Mouse (Mus musculus): ENCODE results near the gene Pde10a. TPM values are rescaled to one million over a fixed set of nuclear protein-coding genes. Genes with fewer than 3 reads are reported as not detected.

Gene Pde10a
- polyA plus RNA-seq, 1 experiment from 2014 or later, result 3.1 TPM

DNA sequence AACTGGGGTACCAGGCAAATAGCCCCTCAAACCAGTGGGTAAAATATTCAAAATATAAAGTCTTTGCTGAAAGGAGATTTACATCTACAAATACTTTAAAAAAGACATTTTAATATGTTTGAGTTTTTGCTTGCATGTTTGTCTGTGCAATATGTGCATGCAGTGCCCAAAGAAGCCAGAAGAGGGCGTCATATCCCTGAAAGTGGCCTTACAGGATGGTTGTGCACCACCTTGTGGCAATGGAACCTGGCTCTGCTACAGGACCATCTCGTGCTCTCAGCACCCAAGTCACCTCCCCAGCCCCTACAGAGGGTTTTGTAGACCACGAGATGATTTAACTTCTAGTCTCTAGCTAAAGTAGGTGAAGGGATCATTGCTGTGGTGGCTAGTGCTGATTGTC is 8.7 kb downstream of the Pde10a start:
- no peaks in the 10 kb centered on the region for H3K36me3 ChIP-seq (replicated peaks)
- WGBS, result 51% methylated on average over 3 of the region's 3 CpGs
- DNase-seq (ENCODE audit: extremely low spot score, low spot score), result no peak
- no peak overlapping the region for H3K4me3 ChIP-seq
- H3K4me1 ChIP-seq, result no peaks in the 10 kb centered on the region
- peaks cover 4% of the 10 kb centered on the region; the same call in 1 of the 2 replicates for H3K9me3 ChIP-seq
- H3K27me3 ChIP-seq (ENCODE audit: poor library complexity, severe bottlenecking), result no peaks in the 10 kb centered on the region
- no peak overlapping the region for H3K27ac ChIP-seq

DNA sequence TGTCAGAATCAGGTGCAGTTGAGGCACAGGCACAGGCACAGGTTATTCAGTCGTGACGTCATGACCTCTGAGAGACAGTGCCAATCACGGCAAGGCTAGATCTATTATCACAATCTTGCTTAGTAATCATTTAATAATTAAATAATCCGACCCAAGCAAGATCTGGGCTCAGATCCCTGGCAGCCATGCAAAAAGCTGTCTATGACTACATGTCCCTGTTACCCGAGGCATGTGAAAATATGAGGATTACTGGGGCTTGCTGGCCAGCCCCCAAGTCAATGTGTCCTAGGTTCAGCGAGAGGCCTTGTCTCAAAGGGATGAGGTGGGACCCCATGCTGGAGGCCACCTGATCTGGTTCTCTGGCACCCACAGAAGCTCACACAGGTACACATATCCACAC is 11.3 kb downstream of the Pde10a start:
- WGBS, result 84% methylated on average over 6 of the region's 6 CpGs
- no peaks in the 10 kb centered on the region for H3K36me3 ChIP-seq (replicated peaks)
- no peaks in the 10 kb centered on the region for H3K4me1 ChIP-seq

DNA sequence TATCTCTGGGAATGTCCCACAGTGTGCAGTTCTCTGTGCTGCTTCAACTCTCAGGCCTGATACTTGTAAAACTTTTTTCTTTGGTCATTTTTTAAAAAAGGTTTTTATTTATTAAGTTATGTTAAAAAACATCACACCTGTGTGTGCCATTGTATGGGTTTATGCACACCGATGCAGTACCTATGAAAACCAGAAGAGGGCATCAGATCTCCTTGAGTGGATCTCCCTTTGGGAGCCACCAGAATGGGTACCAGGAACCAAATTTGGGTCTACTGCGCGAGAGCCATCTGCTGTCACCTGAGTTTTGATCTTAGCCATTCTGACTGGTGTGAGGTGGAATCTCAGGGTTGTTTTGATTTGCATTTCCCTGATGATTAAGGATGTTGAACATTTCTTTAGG is 12.9 kb downstream of the Pde10a start:
- Histone ChIP-seq H3K27ac (no peak overlapping the region), H3K4me3 (no peak overlapping the region), H3K27me3 (ENCODE audit: poor library complexity, severe bottlenecking) (no peaks in the 10 kb centered on the region), H3K36me3 (replicated peaks) (no peaks in the 10 kb centered on the region), H3K9me3 (peaks cover 4% of the 10 kb centered on the region; the same call in 1 of the 2 replicates), H3K4me1 (peaks cover 8% of the 10 kb centered on the region)
- no peak for DNase-seq (ENCODE audit: extremely low spot score, low spot score)
- 62% methylated on average over 3 of the region's 3 CpGs for WGBS

More for the DNA sequence above, 11.3 kb downstream of the Pde10a start:
- Histone ChIP-seq H3K4me3 (no peak overlapping the region), H3K27me3 (ENCODE audit: poor library complexity, severe bottlenecking) (no peaks in the 10 kb centered on the region), H3K9me3 (peaks cover 4% of the 10 kb centered on the region; the same call in 1 of the 2 replicates), H3K27ac (no peak overlapping the region)
- DNase-seq (ENCODE audit: extremely low spot score, low spot score), result no peak

DNA sequence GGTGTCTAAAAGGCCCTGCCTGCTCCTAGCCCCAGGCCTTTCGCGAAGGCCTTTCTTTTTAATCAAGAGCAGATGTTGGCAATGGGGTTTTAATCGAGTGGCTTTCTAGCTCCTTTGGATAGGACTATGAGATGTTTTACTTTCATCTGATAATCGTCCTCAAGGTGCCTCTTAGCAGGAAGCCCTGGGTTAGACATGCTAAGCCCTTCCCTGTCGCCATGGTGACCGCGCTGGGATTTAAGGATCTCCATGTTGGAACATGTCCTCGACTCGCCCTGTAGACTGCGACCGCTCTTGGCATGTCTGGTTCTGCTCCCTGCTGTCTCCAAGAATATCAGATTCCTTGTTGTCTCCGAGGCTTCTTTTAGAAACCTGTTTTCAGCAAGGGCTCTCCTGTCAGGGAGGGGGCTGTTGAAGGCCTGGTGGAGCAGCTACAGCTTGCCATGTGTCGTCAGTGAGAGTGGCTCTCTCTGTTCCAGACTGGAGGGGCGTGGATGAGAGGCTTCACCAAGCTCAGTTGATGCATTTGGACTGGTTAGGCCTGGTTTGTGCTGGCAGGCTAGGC is 16.9 kb downstream of the Pde10a start:
- Histone ChIP-seq H3K27ac (peak overlapping the region; percentile 66), H3K9me3 (no peaks in the 10 kb centered on the region), H3K36me3 (replicated peaks) (no peaks in the 10 kb centered on the region), H3K4me3 (no peak overlapping the region), H3K27me3 (ENCODE audit: poor library complexity, severe bottlenecking) (no peaks in the 10 kb centered on the region), H3K4me1 (peaks cover 8% of the 10 kb centered on the region)
- DNase-seq (ENCODE audit: extremely low spot score, low spot score), result peak; percentile 26
- 66% methylated on average over 14 of the region's 14 CpGs for WGBS

DNA sequence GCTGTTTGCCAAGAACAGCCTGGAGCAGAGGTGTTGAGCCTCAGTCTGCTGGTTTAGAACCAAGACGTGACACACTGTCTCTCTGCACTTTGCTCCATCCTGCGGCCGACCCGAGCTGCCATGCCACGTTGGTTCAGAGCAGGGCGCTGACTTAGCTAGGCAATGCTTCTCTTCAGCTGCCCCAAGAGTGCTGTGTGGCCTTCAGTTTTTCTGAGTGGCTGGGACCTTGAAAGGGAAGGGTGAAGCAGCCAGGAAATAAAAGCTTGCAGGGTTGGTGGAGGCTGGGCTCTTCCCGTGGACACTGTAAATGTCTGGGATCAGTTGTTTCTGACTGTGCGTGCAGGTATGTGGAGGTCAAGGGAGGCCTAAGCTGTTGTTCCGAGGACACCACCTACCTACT is 21.2 kb downstream of the Pde10a start:
- no peak for DNase-seq (ENCODE audit: extremely low spot score, low spot score)
- no peak overlapping the region for H3K4me3 ChIP-seq
- no peaks in the 10 kb centered on the region for H3K36me3 ChIP-seq (replicated peaks)
- no peaks in the 10 kb centered on the region for H3K9me3 ChIP-seq
- WGBS, result 89% methylated on average over 9 of the region's 9 CpGs
- no peak overlapping the region for H3K27ac ChIP-seq
- peaks cover 8% of the 10 kb centered on the region for H3K4me1 ChIP-seq
- H3K27me3 ChIP-seq (ENCODE audit: poor library complexity, severe bottlenecking), result no peaks in the 10 kb centered on the region

DNA sequence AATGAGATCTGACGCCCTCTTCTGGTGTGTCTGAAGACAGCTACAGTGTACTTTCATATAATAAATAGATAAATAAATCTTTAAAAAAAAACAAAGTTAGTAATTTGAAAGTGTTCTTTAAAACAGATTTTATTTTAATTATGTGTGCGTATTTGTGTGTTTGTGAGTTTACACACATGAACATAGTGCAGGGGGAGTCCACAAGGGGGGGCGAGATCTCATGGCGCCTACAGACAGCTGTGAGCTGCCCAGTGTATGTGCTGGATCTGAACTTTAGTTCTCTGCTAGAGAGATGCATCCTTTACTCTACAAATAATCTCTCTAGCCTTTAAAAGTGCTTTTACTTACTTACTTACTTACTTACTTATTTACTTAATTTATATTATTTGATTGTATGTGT is 23.6 kb downstream of the Pde10a start:
- Histone ChIP-seq H3K9me3 (no peaks in the 10 kb centered on the region), H3K4me3 (no peak overlapping the region), H3K36me3 (replicated peaks) (no peaks in the 10 kb centered on the region), H3K27me3 (ENCODE audit: poor library complexity, severe bottlenecking) (no peaks in the 10 kb centered on the region), H3K27ac (no peak overlapping the region), H3K4me1 (no peaks in the 10 kb centered on the region)
- WGBS, result 88% methylated on average over 4 of the region's 4 CpGs
- no peak for DNase-seq (ENCODE audit: extremely low spot score, low spot score)

DNA sequence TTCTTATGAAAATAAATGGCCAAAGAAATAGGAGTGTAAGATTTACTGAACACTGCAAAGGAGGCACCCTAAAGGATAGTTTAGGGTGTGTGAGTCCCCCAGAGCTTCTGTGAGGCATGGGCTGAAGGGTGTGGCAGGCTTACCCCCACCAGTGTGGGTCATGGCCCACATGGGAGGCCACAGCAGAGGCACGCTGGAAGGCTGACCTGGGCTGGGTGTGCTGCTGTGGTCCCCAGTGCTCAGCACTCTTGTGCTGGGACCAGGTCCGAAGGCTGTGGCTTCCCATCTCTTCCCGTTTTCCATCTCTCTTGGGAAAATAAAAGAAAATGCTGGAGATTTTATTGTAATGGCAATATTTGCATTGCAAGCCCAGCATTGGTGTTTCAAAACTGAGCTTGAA is 26.5 kb downstream of the Pde10a start:
- DNase-seq (ENCODE audit: extremely low spot score, low spot score), result no peak
- H3K4me3 ChIP-seq, result no peak overlapping the region
- H3K27ac ChIP-seq, result no peak overlapping the region
- H3K36me3 ChIP-seq (replicated peaks), result no peaks in the 10 kb centered on the region
- H3K9me3 ChIP-seq, result no peaks in the 10 kb centered on the region
- WGBS, result 81% methylated on average over 3 of the region's 3 CpGs
- no peaks in the 10 kb centered on the region for H3K4me1 ChIP-seq
- H3K27me3 ChIP-seq (ENCODE audit: poor library complexity, severe bottlenecking), result no peaks in the 10 kb centered on the region

DNA sequence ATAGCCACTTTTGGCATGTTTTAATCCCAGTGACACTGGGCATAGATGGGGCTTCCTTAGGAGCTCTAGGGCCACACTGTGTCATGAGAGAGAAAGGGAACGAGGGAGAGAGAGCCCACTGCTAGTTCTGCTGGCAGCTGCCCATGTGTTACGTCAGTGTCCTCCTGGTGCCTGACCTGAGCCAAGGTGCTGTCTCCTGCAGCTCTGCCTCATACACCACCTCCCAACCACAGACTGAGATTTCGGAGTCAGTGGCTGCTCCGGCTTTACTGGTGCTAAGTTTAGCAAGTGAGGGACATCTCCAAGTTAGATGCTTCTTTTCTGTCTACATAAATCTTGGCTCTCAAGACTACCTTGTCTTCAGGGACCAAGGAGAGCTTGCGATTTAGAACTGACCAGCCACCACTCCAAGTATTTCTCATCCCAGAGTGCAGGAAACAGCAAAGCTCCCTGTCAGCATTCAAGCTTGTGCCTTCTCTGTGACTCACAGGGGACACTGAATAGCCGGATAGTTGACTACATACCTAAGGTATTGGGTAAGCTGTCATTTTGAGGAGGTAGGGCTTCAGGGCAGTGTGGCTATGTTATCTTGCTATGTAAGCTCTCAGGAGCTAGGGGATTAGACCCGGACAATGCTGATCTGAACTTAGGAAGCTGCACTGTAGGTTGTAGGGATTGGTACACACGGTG is 27.3 kb downstream of the Pde10a start:
- Histone ChIP-seq H3K27me3 (ENCODE audit: poor library complexity, severe bottlenecking) (no peaks in the 10 kb centered on the region), H3K4me3 (no peak overlapping the region), H3K27ac (no peak overlapping the region), H3K36me3 (replicated peaks) (no peaks in the 10 kb centered on the region), H3K4me1 (no peaks in the 10 kb centered on the region), H3K9me3 (no peaks in the 10 kb centered on the region)
- WGBS, result 87% methylated on average over 8 of the region's 8 CpGs
- DNase-seq (ENCODE audit: extremely low spot score, low spot score), result no peak

DNA sequence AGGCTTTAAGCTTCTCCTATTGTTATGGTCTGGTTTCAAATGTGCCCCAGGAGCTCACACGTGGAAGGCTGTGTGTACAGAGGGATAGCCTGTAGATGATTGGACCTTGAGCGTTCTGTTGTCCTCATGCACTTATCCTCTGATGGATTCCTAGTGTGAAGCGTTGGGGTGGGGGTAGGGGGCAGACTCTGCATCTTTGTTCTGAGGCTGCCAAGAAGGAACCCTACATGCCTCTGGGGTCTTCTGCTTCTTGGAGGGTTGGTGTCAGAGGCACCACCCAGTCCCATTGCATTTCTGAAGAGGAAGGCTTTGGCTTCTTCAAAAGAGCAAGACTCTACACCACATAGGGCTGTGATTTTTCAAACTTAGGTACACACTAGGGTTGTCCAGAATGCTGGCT is 28.4 kb downstream of the Pde10a start:
- H3K9me3 ChIP-seq, result no peaks in the 10 kb centered on the region
- WGBS, result 89% methylated on average over 3 of the region's 3 CpGs

DNA sequence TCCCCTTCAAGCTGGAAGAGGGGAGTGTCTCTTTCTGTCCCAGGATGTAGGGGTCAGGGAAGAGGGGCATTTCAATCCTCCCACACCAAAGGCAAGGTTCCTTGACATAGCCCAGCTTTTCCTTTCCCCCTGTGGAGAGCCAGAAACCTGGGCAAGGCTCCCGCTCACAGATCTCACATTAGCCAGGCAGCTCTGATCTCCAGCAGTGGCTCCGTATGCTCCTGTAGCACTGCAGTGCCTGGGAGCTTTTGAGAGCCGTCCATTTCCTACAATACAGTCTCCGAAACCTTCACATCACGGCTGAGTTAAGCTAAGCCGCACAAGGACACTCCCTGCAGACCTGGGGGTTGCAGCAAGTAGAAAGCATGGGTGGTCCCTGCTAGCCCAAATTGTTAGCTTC is 29.0 kb downstream of the Pde10a start:
- 82% methylated on average over 6 of the region's 6 CpGs for WGBS
- Histone ChIP-seq H3K4me1 (no peaks in the 10 kb centered on the region), H3K27ac (no peak overlapping the region), H3K27me3 (ENCODE audit: poor library complexity, severe bottlenecking) (no peaks in the 10 kb centered on the region), H3K4me3 (no peak overlapping the region), H3K9me3 (no peaks in the 10 kb centered on the region), H3K36me3 (replicated peaks) (no peaks in the 10 kb centered on the region)
- no peak for DNase-seq (ENCODE audit: extremely low spot score, low spot score)

More for the DNA sequence above, 28.4 kb downstream of the Pde10a start:
- no peak for DNase-seq (ENCODE audit: extremely low spot score, low spot score)
- Histone ChIP-seq H3K36me3 (replicated peaks) (no peaks in the 10 kb centered on the region), H3K27ac (no peak overlapping the region), H3K4me1 (no peaks in the 10 kb centered on the region), H3K27me3 (ENCODE audit: poor library complexity, severe bottlenecking) (no peaks in the 10 kb centered on the region), H3K4me3 (no peak overlapping the region)

DNA sequence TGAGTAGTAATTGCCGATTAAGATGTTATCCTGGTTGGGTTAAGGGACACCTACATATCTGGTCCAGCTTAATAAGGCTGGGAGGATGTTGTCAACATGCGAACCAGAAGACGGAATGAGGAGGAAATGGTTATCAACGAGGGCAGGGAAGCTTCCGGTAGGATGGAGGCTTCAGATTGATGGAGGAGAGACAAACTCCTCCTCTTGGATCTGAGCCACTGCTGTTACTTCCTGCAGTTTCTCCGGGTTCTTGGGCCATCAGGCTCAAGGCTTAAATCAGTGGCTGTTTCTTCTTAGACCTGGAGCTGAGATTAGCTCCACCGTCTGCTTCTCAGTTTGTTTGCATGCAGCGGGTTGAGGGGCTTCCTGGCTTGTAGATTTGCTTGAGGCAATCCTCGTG is 30.6 kb downstream of the Pde10a start:
- H3K27ac ChIP-seq, result no peak overlapping the region
- no peak for DNase-seq (ENCODE audit: extremely low spot score, low spot score)
- no peaks in the 10 kb centered on the region for H3K36me3 ChIP-seq (replicated peaks)
- H3K9me3 ChIP-seq, result no peaks in the 10 kb centered on the region
- WGBS, result 89% methylated on average over 9 of the region's 9 CpGs
- no peaks in the 10 kb centered on the region for H3K4me1 ChIP-seq
- no peaks in the 10 kb centered on the region for H3K27me3 ChIP-seq (ENCODE audit: poor library complexity, severe bottlenecking)
- no peak overlapping the region for H3K4me3 ChIP-seq

DNA sequence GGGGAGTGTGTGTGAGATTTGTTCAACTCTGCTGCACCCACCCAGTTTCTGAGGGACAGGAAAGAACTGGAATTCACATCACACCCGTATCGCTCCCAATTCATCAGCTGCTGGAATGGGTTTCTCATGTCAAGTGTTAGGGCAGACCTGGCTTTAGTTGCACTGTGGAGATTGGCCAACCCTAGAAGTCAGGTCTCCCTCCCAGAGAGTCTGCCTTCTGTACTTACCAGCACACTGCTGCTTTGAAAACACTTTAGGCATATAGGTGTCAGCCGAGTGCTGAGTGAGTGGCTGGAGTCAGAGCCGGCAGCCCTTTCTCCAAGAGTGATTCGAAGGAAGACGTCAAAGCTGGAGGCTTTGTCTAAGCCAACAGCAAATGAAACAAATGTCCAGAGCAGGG is 31.1 kb downstream of the Pde10a start:
- no peak overlapping the region for H3K27ac ChIP-seq

DNA sequence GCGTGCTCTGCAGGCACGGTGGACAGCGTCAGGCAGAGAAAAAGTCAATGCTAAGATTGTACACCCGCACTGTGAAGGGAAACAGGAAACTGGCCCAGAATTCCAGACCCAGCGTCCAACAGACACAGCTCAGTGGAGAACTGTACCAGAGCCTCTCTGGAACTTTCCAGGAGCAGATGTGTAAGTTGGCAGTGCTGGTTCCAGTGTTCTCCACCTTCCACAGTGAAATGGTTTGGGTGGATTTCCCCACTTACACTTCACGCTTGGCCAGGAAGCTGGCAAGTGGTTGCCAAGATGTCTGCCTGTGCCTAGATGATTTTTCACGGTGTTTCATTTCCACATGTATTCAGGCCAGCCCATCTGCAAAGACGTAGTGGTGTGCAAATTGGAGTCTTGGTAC is 32.8 kb downstream of the Pde10a start:
- no peaks in the 10 kb centered on the region for H3K27me3 ChIP-seq (ENCODE audit: poor library complexity, severe bottlenecking)
- H3K4me1 ChIP-seq, result peaks cover 9% of the 10 kb centered on the region
- no peak overlapping the region for H3K27ac ChIP-seq
- WGBS, result 88% methylated on average over 8 of the region's 8 CpGs
- H3K4me3 ChIP-seq, result no peak overlapping the region
- no peak for DNase-seq (ENCODE audit: extremely low spot score, low spot score)
- no peaks in the 10 kb centered on the region for H3K36me3 ChIP-seq (replicated peaks)
- H3K9me3 ChIP-seq, result no peaks in the 10 kb centered on the region

More for the DNA sequence above, 31.1 kb downstream of the Pde10a start:
- no peak overlapping the region for H3K4me3 ChIP-seq
- DNase-seq (ENCODE audit: extremely low spot score, low spot score), result no peak
- no peaks in the 10 kb centered on the region for H3K27me3 ChIP-seq (ENCODE audit: poor library complexity, severe bottlenecking)
- 87% methylated on average over 6 of the region's 6 CpGs for whole genome bisulfite sequencing
- H3K9me3 ChIP-seq, result no peaks in the 10 kb centered on the region
- no peaks in the 10 kb centered on the region for H3K4me1 ChIP-seq
- H3K36me3 ChIP-seq (replicated peaks), result no peaks in the 10 kb centered on the region

Data from forebrain, embryonic 10.5 days (tissue).